Mouse (Mus musculus) spleen, adult 10 weeks (tissue): Measurements from ENCODE around the gene Rhox8. TPM values are rescaled to one million over a fixed set of nuclear protein-coding genes. Genes with fewer than 3 reads are reported as not detected.

ENCODE experiments used
- polyA plus RNA-seq: library from polyadenylated mRNA; stranded (reverse); fragments of 350-450 nt; fragmentation: Illumina TruSeq; extraction: RNeasy Lipid Tissue Mini Kit (QIAGEN cat#74804); gene quantifications from one replicate; pipeline ENCODE4 v1.2.3, GENCODE M21; 2015; ENCODE audit warnings: low replicate concordance; ENCODE audit not compliant: insufficient read depth

The Rhox8 gene
- not detected for polyA plus RNA-seq

DNA sequence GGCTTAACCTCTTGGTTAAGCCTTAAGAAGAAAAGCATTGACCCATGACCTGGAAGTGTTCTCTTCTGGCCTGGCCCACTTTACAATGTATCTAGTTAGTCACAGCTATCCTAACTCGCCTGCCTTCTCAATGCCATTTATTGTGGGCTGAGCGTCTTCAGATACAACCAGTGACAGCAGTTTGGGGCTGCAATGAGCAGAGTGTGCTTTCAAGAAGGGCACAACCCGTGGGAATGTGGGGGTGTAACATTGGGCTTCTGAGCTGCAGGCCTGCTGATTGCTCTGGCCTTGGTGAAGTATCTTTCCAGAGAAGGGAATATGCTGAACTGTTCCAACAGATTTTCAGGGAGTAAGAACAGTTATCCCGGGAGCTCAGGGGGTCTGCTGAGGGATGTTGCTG lies at the start of gene Rhox8:
TSS of gene Rhox8 (minus strand) at position 101 of the 400 bp plus-strand sequence.

DNA sequence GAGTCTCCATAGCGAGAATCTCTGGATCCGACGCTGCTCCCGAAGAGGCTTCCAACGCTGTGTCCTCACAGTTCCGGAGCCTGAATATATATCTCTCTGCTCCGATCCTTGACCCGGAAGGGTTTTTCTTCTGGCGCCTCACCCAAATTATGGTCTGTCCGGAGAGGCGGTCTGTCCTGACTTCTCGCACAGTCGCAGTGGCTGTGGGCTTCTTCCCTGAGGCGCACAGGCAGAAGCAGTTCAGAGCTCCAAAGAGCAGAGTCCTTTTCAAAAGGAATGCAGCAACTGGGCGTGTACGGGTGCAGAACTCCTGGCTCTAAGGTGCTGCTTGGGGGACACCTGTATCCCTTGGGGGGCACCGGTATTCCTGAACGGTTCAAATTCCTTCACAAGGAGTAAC lies 22.9 kb upstream of the Rhox8 start, which contains the start of gene Rhox9:
TSS of gene Rhox9 (minus strand) at position 101 of the 400 bp plus-strand sequence.

GRCm38 (mm10) chrX:37897132-37897531 lies 18.4 kb upstream of the Rhox8 start, which contains the start of gene Rhox7b:
TSS of gene Rhox7b (minus strand) at chrX:37897232.

GRCm38 (mm10) chrX:37831386-37831785 lies 47.4 kb downstream of the Rhox8 start, which contains the start of gene Rhox7a:
TSS of gene Rhox7a (plus strand) at chrX:37831686.

GRCm38 (mm10) chrX:37826610-37827009 lies 52.1 kb downstream of the Rhox8 start, which contains the start of gene Rhox6:
TSS of gene Rhox6 (plus strand) at chrX:37826910.

Other genes starting within 250 kb of the Rhox8 start
- gene Rhox2g, start 235.5 kb downstream of the Rhox8 start, polyA plus RNA-seq = not detected
- gene Rhox4g, start 227.6 kb downstream of the Rhox8 start, polyA plus RNA-seq = not detected
- gene Rhox3h, start 210.2 kb downstream of the Rhox8 start, polyA plus RNA-seq = not detected
- gene Rhox2h, start 205.7 kb downstream of the Rhox8 start, polyA plus RNA-seq = not detected
- gene Rhox5, start 74.1 kb downstream of the Rhox8 start, polyA plus RNA-seq = not detected
- not detected for gene Rhox6, start 52.0 kb downstream of the Rhox8 start, polyA plus RNA-seq
- gene Rhox7a, start 47.3 kb downstream of the Rhox8 start, polyA plus RNA-seq = not detected
- gene Rhox7b, start 18.3 kb upstream of the Rhox8 start, polyA plus RNA-seq = not detected
- not detected for gene Rhox9, start 22.8 kb upstream of the Rhox8 start, polyA plus RNA-seq
- not detected for gene Btg1-ps1, start 139.9 kb upstream of the Rhox8 start, polyA plus RNA-seq
- not detected for gene Btg1-ps2, start 164.2 kb upstream of the Rhox8 start, polyA plus RNA-seq
- not detected for gene Rhox10, start 187.5 kb upstream of the Rhox8 start, polyA plus RNA-seq
- not detected for gene Rhox11, start 206.2 kb upstream of the Rhox8 start, polyA plus RNA-seq
- gene Rhox12, start 232.0 kb upstream of the Rhox8 start, polyA plus RNA-seq = not detected
- gene Rhox13, start 242.3 kb upstream of the Rhox8 start, polyA plus RNA-seq = not detected